Mouse (Mus musculus): ENCODE data around the gene Tmem207. TPM values are rescaled to one million over a fixed set of nuclear protein-coding genes. Genes with fewer than 3 reads are reported as not detected.

Gene Tmem207
- polyA plus RNA-seq, 1 experiment = not detected

DNA sequence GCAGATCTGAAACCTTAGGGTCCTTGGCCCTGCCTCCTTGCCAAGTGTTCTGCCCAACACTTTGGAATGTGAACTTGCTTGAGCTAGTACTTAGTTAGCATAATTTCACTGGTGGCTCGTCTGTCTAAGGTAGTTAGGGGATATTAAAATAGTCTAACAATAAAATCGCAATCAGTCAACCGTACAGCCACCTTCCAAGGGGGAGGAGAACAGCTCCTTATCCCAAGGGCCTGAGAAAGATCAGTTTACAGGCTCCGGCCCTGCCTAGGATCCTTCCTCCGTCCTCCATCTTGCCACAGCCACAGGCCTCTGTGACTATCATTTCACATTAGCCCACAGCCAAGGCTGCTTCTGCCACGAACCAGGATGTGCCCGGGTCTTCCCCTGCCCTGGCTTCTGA is 63.7 kb downstream of the Tmem207 start, which contains the start of gene Cldn16:
Cldn16 (plus strand) TSS at position 301 of the 400 bp plus-strand sequence.
- no peaks in the 10 kb centered on the region for H3K4me1 ChIP-seq (ENCODE audit: control insufficient read depth, insufficient read depth, low read length)
- no peak within 1 kb of the TSS for H3K4me3 ChIP-seq (ENCODE audit: control insufficient read depth, low read depth, low read length)
- TF ChIP-seq POLR2A (IDR thresholded peaks at IDR 0.05; ENCODE audit: control insufficient read depth, low read depth, low read length) (no peak), CTCF (IDR thresholded peaks at IDR 0.05; ENCODE audit: control insufficient read depth, insufficient read depth, insufficient replicate concordance, low read depth, low read length) (no peak)
- no peaks in the 10 kb centered on the region for H3K36me3 ChIP-seq (ENCODE audit: control insufficient read depth, insufficient read depth, low read length)
- H3K27me3 ChIP-seq (ENCODE audit: control insufficient read depth, insufficient read depth, low read length) = no peaks in the 10 kb centered on the region
- H3K27ac ChIP-seq (ENCODE audit: control insufficient read depth, insufficient read depth, low read depth, low read length) = no peak within 1 kb of the TSS

DNA sequence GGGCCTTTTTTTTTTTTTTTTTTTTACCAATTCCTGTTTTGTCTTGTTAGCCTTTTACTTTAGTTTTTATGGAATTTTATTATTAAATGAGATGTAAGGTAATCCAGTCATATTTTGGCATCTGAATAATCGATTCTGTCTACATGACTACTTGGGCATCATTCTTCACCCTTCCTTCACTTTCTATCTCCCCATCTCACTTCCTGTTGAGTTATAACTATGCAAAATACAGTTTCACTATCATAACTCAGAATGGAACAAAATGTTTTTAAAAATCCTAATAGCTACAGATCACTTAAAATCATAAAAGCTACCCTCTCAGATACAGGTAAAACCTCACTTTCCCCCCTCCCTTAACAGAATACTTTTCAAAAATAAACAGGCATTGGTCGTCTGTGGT is 70.4 kb downstream of the Tmem207 start:
- no peak for TF ChIP-seq CTCF (IDR thresholded peaks at IDR 0.05; ENCODE audit: control insufficient read depth, insufficient read depth, insufficient replicate concordance, low read depth, low read length)
- TF ChIP-seq POLR2A (IDR thresholded peaks at IDR 0.05; ENCODE audit: control insufficient read depth, low read depth, low read length) = no peak
- Histone ChIP-seq H3K4me1 (ENCODE audit: control insufficient read depth, insufficient read depth, low read length) (no peaks in the 10 kb centered on the region), H3K27me3 (ENCODE audit: control insufficient read depth, insufficient read depth, low read length) (no peaks in the 10 kb centered on the region), H3K36me3 (ENCODE audit: control insufficient read depth, insufficient read depth, low read length) (no peaks in the 10 kb centered on the region), H3K4me3 (ENCODE audit: control insufficient read depth, low read depth, low read length) (no peak overlapping the region), H3K27ac (ENCODE audit: control insufficient read depth, insufficient read depth, low read depth, low read length) (no peak overlapping the region)

DNA sequence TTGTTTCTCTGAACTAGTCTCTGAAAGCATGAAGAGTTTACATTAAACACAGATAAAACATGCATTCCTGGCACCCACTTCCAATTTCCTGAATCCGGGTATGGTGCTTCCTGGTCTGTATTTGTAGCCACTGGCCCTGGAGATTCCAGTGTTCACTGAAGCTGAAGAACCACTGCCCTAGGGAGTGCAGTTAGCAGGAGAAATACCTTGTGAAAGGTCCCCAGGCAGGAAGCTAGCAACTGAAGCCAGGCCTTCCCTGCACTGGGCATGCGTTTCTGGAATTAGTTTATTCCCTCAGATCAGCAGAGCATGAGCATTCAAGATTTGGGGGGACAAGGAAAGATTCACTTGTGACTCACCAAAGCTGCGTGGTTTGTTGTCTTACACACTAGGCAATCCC is 72.4 kb downstream of the Tmem207 start:
- Histone ChIP-seq H3K27me3 (ENCODE audit: control insufficient read depth, insufficient read depth, low read length) (no peaks in the 10 kb centered on the region), H3K4me1 (ENCODE audit: control insufficient read depth, insufficient read depth, low read length) (no peaks in the 10 kb centered on the region), H3K36me3 (ENCODE audit: control insufficient read depth, insufficient read depth, low read length) (no peaks in the 10 kb centered on the region), H3K27ac (ENCODE audit: control insufficient read depth, insufficient read depth, low read depth, low read length) (no peak overlapping the region), H3K4me3 (ENCODE audit: control insufficient read depth, low read depth, low read length) (no peak overlapping the region)
- TF ChIP-seq CTCF (IDR thresholded peaks at IDR 0.05; ENCODE audit: control insufficient read depth, insufficient read depth, insufficient replicate concordance, low read depth, low read length) (no peak), POLR2A (IDR thresholded peaks at IDR 0.05; ENCODE audit: control insufficient read depth, low read depth, low read length) (no peak)

Other genes with a start within 250 kb of the Tmem207 start
- 0.20 and 0.83 TPM in 2 replicates for gene Cldn1, start 154.9 kb downstream of the Tmem207 start, polyA plus RNA-seq (2012; rRNA removed)
- not detected in 2 replicates for gene Cldn16, start 63.6 kb downstream of the Tmem207 start, polyA plus RNA-seq (2012; rRNA removed)
- gene Il1rap, start 54.9 kb upstream of the Tmem207 start, polyA plus RNA-seq (2012; rRNA removed) = 1.7 and 2.2 TPM in 2 replicates

Measured in testis, adult 2 months (tissue).